Mouse (Mus musculus): ENCODE measurements around the gene Atp8b3.

GRCm38 (mm10) chr10:80539493-80539892 is 569 bp upstream of the Atp8b3 start:
- TF ChIP-seq POLR2A (IDR thresholded peaks at IDR 0.05; ENCODE audit: insufficient read depth, low read depth, low read length), result no peak
- TF ChIP-seq CTCF (IDR thresholded peaks at IDR 0.05), result no peak
- TF ChIP-seq EP300 (IDR thresholded peaks at IDR 0.05; ENCODE audit: insufficient read depth, low read depth, low read length), result no peak
